In the genomic region with DNA sequence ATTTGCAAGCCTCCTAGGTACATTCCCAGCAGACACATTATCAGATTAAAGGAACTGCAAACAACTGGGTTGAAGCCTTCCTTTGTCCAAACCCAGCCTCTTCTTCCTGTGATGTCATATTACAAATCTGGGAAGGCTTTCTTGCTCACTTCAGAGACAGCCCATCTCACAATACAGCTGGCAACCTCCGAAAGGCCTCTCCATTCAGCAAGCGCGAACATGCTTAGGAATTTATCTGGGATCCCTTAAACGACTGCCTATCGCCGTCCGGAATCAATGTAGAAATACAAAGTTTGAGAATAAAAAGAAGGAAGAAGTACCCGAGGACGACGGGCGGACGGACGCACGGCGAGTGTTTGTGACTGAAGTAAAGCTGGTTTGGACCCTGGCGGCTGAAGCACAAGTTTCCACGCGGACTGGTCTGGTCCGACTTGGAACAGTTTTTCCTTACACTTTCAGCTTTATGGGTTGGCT, we compare ENCODE assay signal across 8 mouse cellular contexts. TPM values are rescaled to one million over a fixed set of nuclear protein-coding genes. Genes with fewer than 3 reads are reported as not detected.
DNase-seq lines count a peak whose midpoint lies in the region; ATAC-seq and TF ChIP-seq lines count a peak whose summit lies in the region.

A gene (plus strand): TSS at position 48 of the 474 bp plus-strand sequence.

- H3K9me3 ChIP-seq in liver, embryonic 12.5 days (replicated peaks), result no peaks in the 10 kb centered on the region

- no peak for DNase-seq in frontal cortex, postnatal 14 days (ENCODE audit: low spot score in 2 of 2)
- DNase-seq in brain, embryonic 14.5 days (ENCODE audit: low read depth), result peak; percentile 90
- DNase-seq in gastrocnemius, postnatal 14 days, result peak; percentile 30
- peak; percentile 71 for DNase-seq in induced T-regulatory cell, adult 2 months (ENCODE audit: low read depth)
- DNase-seq in thymus, adult 18-20 months, result peak; percentile 27 to 58

- no peaks in the 10 kb centered on the region for H3K27me3 ChIP-seq in liver, embryonic 12.5 days (replicated peaks)

- 3% methylated on average over 19 of the region's 19 CpGs for WGBS in liver, embryonic 12.5 days (ENCODE audit: insufficient replicate concordance)

- peak; percentile 14; the same call in 1 of the 2 replicates for TF ChIP-seq POLR2A in brain, embryonic 14.5 days (IDR thresholded peaks at IDR 0.05; ENCODE audit: borderline replicate concordance, extremely low read depth, insufficient read depth, insufficient read length, poor library complexity, severe bottlenecking)

- H3K4me2 ChIP-seq in liver, embryonic 12.5 days, result peak within 1 kb of the TSS; percentile 66

- H3K27ac ChIP-seq in liver, embryonic 12.5 days, result peak within 1 kb of the TSS; percentile 79

- H3K4me3 ChIP-seq in liver, embryonic 12.5 days, result peak within 1 kb of the TSS; percentile 52

- H3K36me3 ChIP-seq in liver, embryonic 12.5 days, result peaks cover 13% of the 10 kb centered on the region

- TF ChIP-seq CTCF in brain, embryonic 14.5 days (IDR thresholded peaks at IDR 0.05; ENCODE audit: borderline replicate concordance, extremely low read depth, insufficient read depth, insufficient read length), result no peak

- ATAC-seq in frontal cortex, adult (ENCODE audit: low TSS enrichment), result peak; percentile 86
- 0 out of 2 replicates have a peak, but pooled peaks have one; percentile 31 for ATAC-seq in liver, embryonic 12.5 days
- peak; percentile 81 for ATAC-seq in monocyte, adult 5-6 weeks (replicated peaks; ENCODE audit: insufficient number of reproducible peaks, low FRiP score, low TSS enrichment, poor library complexity, severe bottlenecking)

- H3K4me1 ChIP-seq in liver, embryonic 12.5 days, result peaks cover 34% of the 10 kb centered on the region

- H3K9ac ChIP-seq in liver, embryonic 12.5 days, result peak within 1 kb of the TSS; percentile 63

- intact Hi-C loops in gastrocnemius, postnatal 14 days (cut with DNase I; ENCODE audit: low total_unique reads), result no loop called here

RNA-seq across cellular contexts. Expression of the gene that starts here (rescaled TPM):
- 3.6 and 4.2 TPM in 2 replicates for polyA plus RNA-seq in brain, embryonic 14.5 days (2012; rRNA removed)
- 1 to 10 TPM; 2.6 to 2.9 TPM for total RNA-seq in gastrocnemius, postnatal 14 days (2021)
- 5.5 TPM in 2 replicates for polyA plus RNA-seq in liver, embryonic 12.5 days (2016; fragmentation: Nextera tagmentation; extraction: Ambion mirVana)
- 34.2 to 67.7 TPM (median 63.5 TPM) in 3 replicates for total RNA-seq in monocyte, adult 5-6 weeks (2017)

Comparison
In these comparisons a context has a peak if more than half of its experiments do, and no peak if none do; other contexts are left out.
1. ATAC-seq: peak in every context shown above with its lines; median percentile 86 in frontal cortex, adult; 81 in monocyte, adult 5-6 weeks; 31 in liver, embryonic 12.5 days.
2. DNase-seq: peak in brain, embryonic 14.5 days (single experiment), gastrocnemius, postnatal 14 days (single experiment), induced T-regulatory cell, adult 2 months (single experiment) and thymus, adult 18-20 months (2 of 2); none in frontal cortex, postnatal 14 days (0 of 2).